Mouse (Mus musculus): ENCODE data around the gene Mettl25.

DNA sequence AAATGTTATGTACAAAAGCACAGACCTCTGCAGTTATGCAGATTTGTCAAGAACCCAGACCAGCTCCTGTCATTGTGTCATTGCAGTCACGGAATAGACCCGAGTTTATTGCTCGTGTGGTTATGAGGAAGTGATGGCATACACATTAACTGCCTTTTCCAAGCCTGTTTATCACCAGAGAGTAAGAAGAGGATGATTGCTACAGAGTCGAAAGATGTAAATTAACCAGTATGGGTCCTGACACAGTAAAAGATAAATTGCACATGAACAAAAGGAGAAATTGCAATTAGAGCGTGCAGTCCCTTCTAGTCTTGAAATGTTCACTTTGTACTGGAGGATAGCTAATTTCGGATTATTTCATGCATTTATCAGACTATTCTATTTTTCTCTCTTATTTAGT, 113.8 kb downstream of the Mettl25 start:
- TF ChIP-seq CTCF (IDR thresholded peaks at IDR 0.05; ENCODE audit: borderline replicate concordance, control insufficient read depth, extremely low read depth, insufficient read depth, low read length, poor library complexity): no peak
- no peak for TF ChIP-seq POLR2A (IDR thresholded peaks at IDR 0.05; ENCODE audit: control insufficient read depth, extremely low read depth, insufficient read depth, low read length, poor library complexity)
